Comparison of ENCODE assay signal across 17 mouse cellular contexts in the genomic region with DNA sequence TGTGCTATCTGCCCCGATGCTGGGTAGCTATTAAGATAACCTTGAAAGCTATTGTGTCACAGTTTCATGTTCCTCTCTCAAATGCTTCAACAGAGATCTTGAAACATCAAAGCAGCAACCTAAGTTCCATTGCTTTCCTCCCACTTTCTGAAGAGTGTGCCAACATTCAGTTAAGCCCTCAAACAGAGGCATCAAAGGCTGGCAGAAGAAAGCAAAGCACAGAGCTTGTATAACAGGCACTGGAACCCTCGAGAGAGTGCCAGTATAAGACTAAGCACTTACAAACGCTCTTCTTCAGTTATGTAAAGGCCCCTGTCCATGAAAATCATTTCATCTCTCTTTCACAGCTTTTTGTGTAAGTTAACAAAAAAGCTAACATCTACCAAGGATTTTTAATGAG.
"Had no signal": no experiment of that assay in that cellular context is flagged by ENCODE, and none has a peak within 500 bp of the region (broad histone marks: within the 10 kb centered on the region; RNA-seq: fewer than 3 reads in every experiment).

No protein-coding gene starts in this region.

- H3K36me3 ChIP-seq: midbrain, embryonic 13.5 days; midbrain, embryonic 15.5 days; neural tube, embryonic 13.5 days; neural tube, embryonic 15.5 days; stomach, embryonic 15.5 days had no signal

- H3K4me2 ChIP-seq: lung, embryonic 14.5 days; midbrain, embryonic 13.5 days; midbrain, embryonic 15.5 days; neural tube, embryonic 13.5 days; neural tube, embryonic 15.5 days; stomach, embryonic 15.5 days had no signal

- H3K27me3 ChIP-seq: midbrain, embryonic 13.5 days; midbrain, embryonic 15.5 days; neural tube, embryonic 13.5 days; neural tube, embryonic 15.5 days; stomach, embryonic 15.5 days had no signal

- H3K4me1 ChIP-seq: midbrain, embryonic 15.5 days; neural tube, embryonic 13.5 days; neural tube, embryonic 15.5 days; stomach, embryonic 15.5 days had no signal

- ATAC-seq: midbrain, embryonic 13.5 days; midbrain, embryonic 15.5 days had no signal

- H3K27ac ChIP-seq: liver, embryonic 14.5 days; midbrain, embryonic 10.5 days; midbrain, embryonic 13.5 days; midbrain, embryonic 15.5 days; neural tube, embryonic 13.5 days; neural tube, embryonic 15.5 days; stomach, embryonic 15.5 days; stomach, postnatal 0 days had no signal

- H3K9me3 ChIP-seq: midbrain, embryonic 10.5 days; midbrain, embryonic 13.5 days; midbrain, embryonic 15.5 days; neural tube, embryonic 13.5 days; neural tube, embryonic 15.5 days; stomach, embryonic 15.5 days had no signal

- DNase-seq: lung, adult 18-20 months; lung, embryonic 14.5 days; lung, postnatal 10 days; lung, postnatal 4 days; right cerebral cortex, postnatal 25 days; thymus, adult 18-20 months; thymus, postnatal 14 days; thymus, postnatal 36 days had no signal

- H3K9ac ChIP-seq: liver, embryonic 14.5 days; lung, embryonic 14.5 days; midbrain, embryonic 13.5 days; midbrain, embryonic 15.5 days; neural tube, embryonic 13.5 days; neural tube, embryonic 15.5 days; stomach, embryonic 15.5 days had no signal

- H3K4me3 ChIP-seq: midbrain, embryonic 10.5 days; midbrain, embryonic 13.5 days; midbrain, embryonic 15.5 days; myocyte; neural tube, embryonic 13.5 days; neural tube, embryonic 15.5 days; stomach, embryonic 15.5 days had no signal
